Mouse (Mus musculus): ENCODE results near the gene Cat. TPM values are rescaled to one million over a fixed set of nuclear protein-coding genes. Genes with fewer than 3 reads are reported as not detected.

The Cat gene
- polyA plus RNA-seq, 1 experiment from 2014 or later = 91.9 TPM

DNA sequence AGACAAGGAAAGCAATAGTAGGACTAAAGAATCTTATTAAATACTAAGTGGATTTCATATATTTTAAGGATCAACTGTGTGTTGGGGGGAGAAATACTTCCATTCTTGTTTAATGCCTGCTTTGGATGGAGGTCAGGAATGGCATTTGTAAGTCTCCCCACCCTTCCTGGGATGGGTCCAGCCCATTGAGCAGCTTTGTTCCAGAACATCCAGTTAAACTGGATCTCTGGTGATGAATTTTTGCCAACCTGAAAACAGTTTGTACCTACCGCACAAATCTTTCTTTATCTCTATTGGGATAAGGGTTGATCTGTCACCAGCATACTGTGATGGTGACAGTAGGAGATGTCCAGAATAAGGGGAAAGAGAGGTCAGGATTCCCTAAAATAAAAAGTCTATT lies 26.1 kb upstream of the Cat start:
- H3K36me3 ChIP-seq (ENCODE audit: insufficient read depth, low read length) = no peaks in the 10 kb centered on the region
- no peak overlapping the region for H3K27ac ChIP-seq (ENCODE audit: low read length)
- no peaks in the 10 kb centered on the region for H3K9me3 ChIP-seq (ENCODE audit: low read length)
- no peak for TF ChIP-seq EP300 (IDR thresholded peaks at IDR 0.05)
- TF ChIP-seq CTCF (IDR thresholded peaks at IDR 0.05) = no peak
- no peak for DNase-seq (ENCODE audit: low spot score)
- H3K9ac ChIP-seq (replicated peaks; ENCODE audit: low read depth) = no peak overlapping the region
- ATAC-seq = no peak
- no peaks in the 10 kb centered on the region for H3K27me3 ChIP-seq (replicated peaks; ENCODE audit: insufficient read depth, low read length)
- 88% methylated on average over 1 of the region's 1 CpGs for WGBS
- no peak overlapping the region for H3K4me3 ChIP-seq (ENCODE audit: low read depth, low read length)
- H3K4me2 ChIP-seq (replicated peaks; ENCODE audit: low read depth, low read length) = no peak overlapping the region
- no peaks in the 10 kb centered on the region for H3K4me1 ChIP-seq (ENCODE audit: insufficient read depth, low read depth, low read length)

DNA sequence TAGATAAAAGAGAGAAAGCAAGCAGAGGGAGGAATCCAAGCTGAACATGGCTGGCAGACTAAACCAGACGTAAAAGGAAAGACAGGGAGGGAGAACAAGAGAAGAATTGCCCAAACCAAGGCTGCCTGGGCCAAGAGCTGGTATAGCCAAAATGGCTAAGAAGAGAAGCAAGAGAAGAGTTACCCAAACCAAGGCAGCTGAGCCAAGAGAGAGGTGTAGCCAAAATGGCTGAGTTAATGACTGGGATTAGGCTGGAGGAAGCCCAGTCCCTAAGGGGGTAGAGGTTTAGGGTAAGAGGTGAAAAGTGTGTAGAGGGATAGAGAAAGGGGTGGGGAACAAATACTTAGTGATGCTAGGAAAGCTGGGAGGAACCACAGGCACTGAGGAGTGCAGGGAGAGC lies 22.7 kb upstream of the Cat start:
- Histone ChIP-seq H3K27me3 (replicated peaks; ENCODE audit: insufficient read depth, low read length) (no peaks in the 10 kb centered on the region), H3K4me3 (ENCODE audit: low read depth, low read length) (no peak overlapping the region), H3K9ac (replicated peaks; ENCODE audit: low read depth) (no peak overlapping the region), H3K36me3 (ENCODE audit: insufficient read depth, low read length) (no peaks in the 10 kb centered on the region), H3K4me1 (ENCODE audit: insufficient read depth, low read depth, low read length) (no peaks in the 10 kb centered on the region), H3K4me2 (replicated peaks; ENCODE audit: low read depth, low read length) (no peak overlapping the region), H3K9me3 (ENCODE audit: low read length) (no peaks in the 10 kb centered on the region), H3K27ac (ENCODE audit: low read length) (no peak overlapping the region)
- WGBS = 81% methylated on average over 1 of the region's 1 CpGs
- TF ChIP-seq CTCF (IDR thresholded peaks at IDR 0.05) = no peak
- TF ChIP-seq EP300 (IDR thresholded peaks at IDR 0.05) = no peak
- DNase-seq (ENCODE audit: low spot score) = no peak
- ATAC-seq = no peak

DNA sequence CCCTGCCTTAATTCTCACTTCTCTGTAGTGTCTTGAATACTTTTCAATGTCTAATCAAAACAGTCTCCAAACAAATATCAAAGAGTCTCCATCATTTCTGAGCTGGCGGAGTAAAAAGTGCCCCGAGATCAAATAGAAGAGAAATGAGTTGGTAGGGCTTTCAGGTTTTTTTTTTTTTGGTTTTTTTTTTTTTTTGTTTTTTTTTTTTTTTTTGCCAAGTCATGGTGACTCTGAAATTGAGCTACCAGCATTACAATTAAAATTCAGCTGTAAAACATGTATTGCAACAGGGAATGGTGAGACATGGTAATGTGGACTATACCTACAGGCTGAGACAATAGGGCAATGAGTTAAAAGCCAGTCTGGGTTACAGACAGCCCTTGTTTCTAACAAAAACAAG lies 21.0 kb upstream of the Cat start:
- no peak for ATAC-seq
- Histone ChIP-seq H3K4me1 (ENCODE audit: insufficient read depth, low read depth, low read length) (no peaks in the 10 kb centered on the region), H3K27ac (ENCODE audit: low read length) (no peak overlapping the region), H3K36me3 (ENCODE audit: insufficient read depth, low read length) (no peaks in the 10 kb centered on the region), H3K27me3 (replicated peaks; ENCODE audit: insufficient read depth, low read length) (no peaks in the 10 kb centered on the region), H3K4me3 (ENCODE audit: low read depth, low read length) (no peak overlapping the region), H3K9me3 (ENCODE audit: low read length) (no peaks in the 10 kb centered on the region), H3K4me2 (replicated peaks; ENCODE audit: low read depth, low read length) (no peak overlapping the region), H3K9ac (replicated peaks; ENCODE audit: low read depth) (no peak overlapping the region)
- no peak for DNase-seq (ENCODE audit: low spot score)
- TF ChIP-seq CTCF (IDR thresholded peaks at IDR 0.05) = no peak
- TF ChIP-seq EP300 (IDR thresholded peaks at IDR 0.05) = no peak
- 93% methylated on average over 2 of the region's 2 CpGs for WGBS

DNA sequence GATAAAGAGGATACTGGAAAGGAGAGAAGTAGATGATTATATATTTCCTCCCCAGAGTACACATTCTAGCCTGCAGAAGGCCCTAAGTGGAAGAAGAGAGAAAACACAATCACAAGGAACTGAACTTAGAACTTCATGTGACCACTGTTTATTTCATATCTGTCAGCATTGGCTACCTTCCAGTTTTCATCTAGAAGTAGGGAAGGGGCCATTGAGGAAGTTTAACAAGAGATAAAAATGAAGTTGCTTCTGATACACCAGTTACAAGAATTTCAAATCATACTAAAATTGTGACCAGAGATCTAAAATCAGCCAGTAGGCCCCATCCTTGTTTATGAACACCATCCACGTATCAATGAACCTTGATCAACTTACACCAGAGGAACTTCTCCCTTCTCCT lies 19.5 kb upstream of the Cat start:
- no peak overlapping the region for H3K9ac ChIP-seq (replicated peaks; ENCODE audit: low read depth)
- TF ChIP-seq CTCF (IDR thresholded peaks at IDR 0.05) (no peak), EP300 (IDR thresholded peaks at IDR 0.05) (no peak)
- no peak for DNase-seq (ENCODE audit: low spot score)
- no peaks in the 10 kb centered on the region for H3K36me3 ChIP-seq (ENCODE audit: insufficient read depth, low read length)
- 70% methylated on average over 1 of the region's 1 CpGs for WGBS
- H3K4me1 ChIP-seq (ENCODE audit: insufficient read depth, low read depth, low read length) = no peaks in the 10 kb centered on the region
- no peaks in the 10 kb centered on the region for H3K27me3 ChIP-seq (replicated peaks; ENCODE audit: insufficient read depth, low read length)
- no peak overlapping the region for H3K4me3 ChIP-seq (ENCODE audit: low read depth, low read length)
- no peak for ATAC-seq
- no peak overlapping the region for H3K4me2 ChIP-seq (replicated peaks; ENCODE audit: low read depth, low read length)
- H3K27ac ChIP-seq (ENCODE audit: low read length) = no peak overlapping the region
- H3K9me3 ChIP-seq (ENCODE audit: low read length) = no peaks in the 10 kb centered on the region

DNA sequence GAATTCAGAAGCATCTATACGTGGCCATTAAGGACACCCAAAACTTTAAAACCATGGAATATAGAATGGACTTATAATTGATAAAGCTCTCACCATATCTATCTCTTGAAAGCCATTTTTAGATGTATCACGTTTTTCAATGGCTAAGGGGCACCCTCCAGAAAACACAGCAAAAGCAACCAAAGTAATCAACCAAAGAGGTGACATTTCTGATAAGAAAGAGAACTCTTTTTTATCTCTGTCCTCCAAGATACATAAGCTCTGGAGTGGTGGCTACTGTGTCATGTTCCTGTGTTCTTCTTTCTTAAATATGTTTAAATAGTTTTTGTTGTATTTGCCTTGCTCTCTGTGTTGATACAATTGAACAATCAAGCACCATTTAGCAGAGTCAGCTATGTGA lies 15.8 kb upstream of the Cat start:
- DNase-seq (ENCODE audit: low spot score) (no peak), ATAC-seq (no peak)
- Histone ChIP-seq H3K36me3 (ENCODE audit: insufficient read depth, low read length) (no peaks in the 10 kb centered on the region), H3K9ac (replicated peaks; ENCODE audit: low read depth) (no peak overlapping the region), H3K27ac (ENCODE audit: low read length) (no peak overlapping the region), H3K4me2 (replicated peaks; ENCODE audit: low read depth, low read length) (no peak overlapping the region), H3K4me3 (ENCODE audit: low read depth, low read length) (no peak overlapping the region), H3K4me1 (ENCODE audit: insufficient read depth, low read depth, low read length) (no peaks in the 10 kb centered on the region), H3K27me3 (replicated peaks; ENCODE audit: insufficient read depth, low read length) (no peaks in the 10 kb centered on the region), H3K9me3 (ENCODE audit: low read length) (no peaks in the 10 kb centered on the region)
- 60% methylated on average over 2 of the region's 2 CpGs for WGBS
- TF ChIP-seq EP300 (IDR thresholded peaks at IDR 0.05) = no peak
- no peak for TF ChIP-seq CTCF (IDR thresholded peaks at IDR 0.05)

DNA sequence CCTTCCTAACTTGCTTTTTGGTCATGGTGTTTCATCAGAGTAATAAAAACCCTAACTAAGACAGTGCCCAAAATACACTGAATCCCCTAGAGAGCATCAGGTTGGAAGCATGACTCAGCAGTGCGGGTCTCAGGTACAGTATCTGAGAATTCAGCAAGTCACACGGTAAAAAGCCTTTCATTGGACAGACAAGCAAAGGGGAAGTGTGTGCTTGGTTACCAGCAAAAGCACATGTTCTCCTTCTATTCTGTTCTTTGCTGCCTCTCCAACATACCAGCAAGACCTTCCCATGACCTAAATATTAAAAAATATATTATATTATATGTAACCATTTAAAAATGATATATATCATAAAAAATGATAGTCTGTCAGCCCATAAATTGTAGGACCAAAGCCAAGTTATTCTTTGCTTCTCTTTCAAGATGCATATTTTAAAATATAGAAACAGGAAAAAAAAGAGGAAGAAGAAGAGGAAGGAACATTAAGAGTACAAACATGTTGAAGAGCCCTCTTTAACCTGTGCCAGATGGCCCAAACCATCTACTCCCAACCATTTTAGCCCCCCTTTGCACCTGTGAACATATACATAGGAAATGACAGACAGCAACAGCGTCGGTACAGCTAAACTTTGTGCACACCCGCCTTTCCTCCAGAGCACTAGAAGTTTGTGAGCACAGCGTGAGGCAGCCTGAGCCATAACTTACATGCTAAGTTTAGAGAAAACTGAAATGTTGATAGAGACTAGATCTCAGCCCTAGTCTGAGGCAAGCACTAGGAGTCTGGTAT lies 10.9 kb upstream of the Cat start:
- no peak overlapping the region for H3K27ac ChIP-seq (ENCODE audit: low read length)
- TF ChIP-seq CTCF (IDR thresholded peaks at IDR 0.05) (no peak), EP300 (IDR thresholded peaks at IDR 0.05) (no peak)

More for the DNA sequence above, 10.9 kb upstream of the Cat start:
- Histone ChIP-seq H3K4me1 (ENCODE audit: insufficient read depth, low read depth, low read length) (no peaks in the 10 kb centered on the region), H3K4me2 (replicated peaks; ENCODE audit: low read depth, low read length) (no peak overlapping the region), H3K27me3 (replicated peaks; ENCODE audit: insufficient read depth, low read length) (no peaks in the 10 kb centered on the region), H3K9ac (replicated peaks; ENCODE audit: low read depth) (no peak overlapping the region), H3K9me3 (ENCODE audit: low read length) (no peaks in the 10 kb centered on the region), H3K4me3 (ENCODE audit: low read depth, low read length) (no peak overlapping the region), H3K36me3 (ENCODE audit: insufficient read depth, low read length) (no peaks in the 10 kb centered on the region)
- no peak for DNase-seq (ENCODE audit: low spot score)
- no peak for ATAC-seq
- 62% methylated on average over 6 of the region's 6 CpGs for WGBS

All from lung, postnatal 0 days (tissue).